Mouse (Mus musculus) myocyte (in vitro differentiated cells): ENCODE data around the gene Cchcr1. TPM values are rescaled to one million over a fixed set of nuclear protein-coding genes. Genes with fewer than 3 reads are reported as not detected.

Source experiments
- H3K27me3 ChIP-seq: one replicate; pipeline ENCODE4 v1.6.1; 2011; ENCODE audit not compliant: control insufficient read depth, insufficient read depth, insufficient read length
- H3K36me3 ChIP-seq: one replicate; pipeline ENCODE4 v1.6.1; 2011; ENCODE audit not compliant: control insufficient read depth, insufficient read depth
- H3K4me2 ChIP-seq: one replicate; pipeline ENCODE4 v1.6.1; 2011; ENCODE audit warnings: low read depth, control low read depth
- H3K4me3 ChIP-seq: one replicate; pipeline ENCODE4 v1.5.1; 2011; ENCODE audit warnings: mild to moderate bottlenecking, control low read depth, moderate library complexity
- H3K79me2 ChIP-seq: one replicate; pipeline ENCODE4 v1.6.1; 2011; ENCODE audit not compliant: control insufficient read depth, insufficient read depth
- H3ac ChIP-seq: one replicate; pipeline ENCODE4 v1.6.1; 2011; ENCODE audit not compliant: control insufficient read depth, insufficient read length
- CEBPB ChIP-seq: IDR thresholded peaks from 2 replicates; pipeline ENCODE4 v1.6.1; 2011; ENCODE audit warnings: mild to moderate bottlenecking, moderate library complexity; ENCODE audit not compliant: poor library complexity, insufficient read depth, severe bottlenecking
- E2F4 ChIP-seq: IDR thresholded peaks from one replicate; pipeline ENCODE4 v1.6.1; 2011; ENCODE audit warnings: mild to moderate bottlenecking, control low read depth, moderate library complexity; ENCODE audit not compliant: insufficient read depth
- MAX ChIP-seq: IDR thresholded peaks from one replicate; pipeline ENCODE4 v1.6.1; 2011; ENCODE audit warnings: low read depth, mild to moderate bottlenecking, control low read depth
- MYOD1 ChIP-seq, 3 experiments: IDR thresholded peaks; one replicate each; pipeline ENCODE4 v1.6.1; 2011; ENCODE audit warnings: control low read depth in 2 of 3, low read depth in 2 of 3, mild to moderate bottlenecking in 2 of 3, moderate library complexity in 1 of 3; ENCODE audit not compliant: insufficient read length in 2 of 3, control insufficient read depth in 1 of 3
- MYOG ChIP-seq, 3 experiments: IDR thresholded peaks; one replicate each; pipeline ENCODE4 v1.6.1; 2011; ENCODE audit warnings: control low read depth in 2 of 3, low read depth in 2 of 3, mild to moderate bottlenecking in 2 of 3; ENCODE audit not compliant: insufficient read length in 2 of 3, control insufficient read depth in 1 of 3, insufficient read depth in 1 of 3
- POLR2A ChIP-seq: IDR thresholded peaks from one replicate; pipeline ENCODE4 v1.6.1; 2011; ENCODE audit warnings: low read depth, mild to moderate bottlenecking, control low read depth, moderate library complexity; ENCODE audit not compliant: insufficient read length
- POLR2AphosphoS2 ChIP-seq: IDR thresholded peaks from one replicate; pipeline ENCODE4 v1.6.1; 2011; ENCODE audit warnings: low read depth, control low read depth; ENCODE audit not compliant: insufficient read length
- REST ChIP-seq: IDR thresholded peaks from one replicate; pipeline ENCODE4 v1.6.1; 2011; ENCODE audit warnings: mild to moderate bottlenecking, control low read depth, moderate library complexity; ENCODE audit not compliant: insufficient read depth, insufficient read length
- SRF ChIP-seq: IDR thresholded peaks from one replicate; pipeline ENCODE4 v1.6.1; 2011; ENCODE audit warnings: low read depth; ENCODE audit not compliant: control insufficient read depth, insufficient read length
- TCF12 ChIP-seq: IDR thresholded peaks from one replicate; pipeline ENCODE4 v1.6.1; 2011; ENCODE audit warnings: mild to moderate bottlenecking, control low read depth; ENCODE audit not compliant: poor library complexity, insufficient read depth, severe bottlenecking
- TCF3 ChIP-seq: IDR thresholded peaks from one replicate; pipeline ENCODE4 v1.6.1; 2011; ENCODE audit warnings: low read depth, control low read depth; ENCODE audit not compliant: insufficient read length
- USF1 ChIP-seq: IDR thresholded peaks from one replicate; pipeline ENCODE4 v1.6.1; 2011; ENCODE audit warnings: low read depth, mild to moderate bottlenecking, control low read depth, moderate library complexity
- polyA plus RNA-seq: library from polyadenylated mRNA; unstranded; fragments of >200 nt; fragmentation: generic; extraction: Trizol; gene quantifications from one replicate; pipeline ENCODE4 v1.2.1, GENCODE M21; 2012; ENCODE audit warnings: missing spikeins

Gene Cchcr1
- polyA plus RNA-seq, 1 experiment, result 8.8 TPM

GRCm38 (mm10) chr17:35502762-35503161 lies 14.1 kb upstream of the Cchcr1 start:
- H3K27me3 ChIP-seq, result peaks cover 7% of the 10 kb centered on the region
- no peak overlapping the region for H3K4me2 ChIP-seq
- H3K36me3 ChIP-seq, result no peaks in the 10 kb centered on the region
- no peak overlapping the region for H3K4me3 ChIP-seq
- H3ac ChIP-seq, result no peak overlapping the region
- no peaks in the 10 kb centered on the region for H3K79me2 ChIP-seq
- TF ChIP-seq MYOD1 (IDR thresholded peaks at IDR 0.05; ENCODE audit: control insufficient read depth in 1 of 3, insufficient read length in 2 of 3, low read depth in 2 of 3), result no peak
- TF ChIP-seq TCF3, result no peak
- no peak for TF ChIP-seq POLR2AphosphoS2
- TF ChIP-seq SRF, result no peak
- TF ChIP-seq CEBPB, result no peak
- TF ChIP-seq USF1, result no peak
- TF ChIP-seq MAX, result no peak
- TF ChIP-seq POLR2A, result no peak
- TF ChIP-seq MYOG (IDR thresholded peaks at IDR 0.05; ENCODE audit: control insufficient read depth in 1 of 3, insufficient read depth in 1 of 3, insufficient read length in 2 of 3, low read depth in 2 of 3), result no peak

GRCm38 (mm10) chr17:35503849-35504248 lies 13.1 kb upstream of the Cchcr1 start:
- no peak for TF ChIP-seq SRF
- no peak for TF ChIP-seq MAX
- TF ChIP-seq MYOG (IDR thresholded peaks at IDR 0.05; ENCODE audit: control insufficient read depth in 1 of 3, insufficient read depth in 1 of 3, insufficient read length in 2 of 3, low read depth in 2 of 3), result no peak
- TF ChIP-seq MYOD1 (IDR thresholded peaks at IDR 0.05; ENCODE audit: control insufficient read depth in 1 of 3, insufficient read length in 2 of 3, low read depth in 2 of 3), result no peak
- TF ChIP-seq USF1, result no peak
- TF ChIP-seq TCF12, result no peak
- TF ChIP-seq REST, result no peak
- TF ChIP-seq POLR2A, result no peak
- no peak for TF ChIP-seq POLR2AphosphoS2
- no peak for TF ChIP-seq TCF3
- TF ChIP-seq E2F4, result no peak
- no peak for TF ChIP-seq CEBPB
- no peak overlapping the region for H3ac ChIP-seq
- H3K36me3 ChIP-seq, result no peaks in the 10 kb centered on the region
- peaks cover 7% of the 10 kb centered on the region for H3K27me3 ChIP-seq
- no peak overlapping the region for H3K4me3 ChIP-seq
- no peaks in the 10 kb centered on the region for H3K79me2 ChIP-seq
- H3K4me2 ChIP-seq, result no peak overlapping the region

DNA sequence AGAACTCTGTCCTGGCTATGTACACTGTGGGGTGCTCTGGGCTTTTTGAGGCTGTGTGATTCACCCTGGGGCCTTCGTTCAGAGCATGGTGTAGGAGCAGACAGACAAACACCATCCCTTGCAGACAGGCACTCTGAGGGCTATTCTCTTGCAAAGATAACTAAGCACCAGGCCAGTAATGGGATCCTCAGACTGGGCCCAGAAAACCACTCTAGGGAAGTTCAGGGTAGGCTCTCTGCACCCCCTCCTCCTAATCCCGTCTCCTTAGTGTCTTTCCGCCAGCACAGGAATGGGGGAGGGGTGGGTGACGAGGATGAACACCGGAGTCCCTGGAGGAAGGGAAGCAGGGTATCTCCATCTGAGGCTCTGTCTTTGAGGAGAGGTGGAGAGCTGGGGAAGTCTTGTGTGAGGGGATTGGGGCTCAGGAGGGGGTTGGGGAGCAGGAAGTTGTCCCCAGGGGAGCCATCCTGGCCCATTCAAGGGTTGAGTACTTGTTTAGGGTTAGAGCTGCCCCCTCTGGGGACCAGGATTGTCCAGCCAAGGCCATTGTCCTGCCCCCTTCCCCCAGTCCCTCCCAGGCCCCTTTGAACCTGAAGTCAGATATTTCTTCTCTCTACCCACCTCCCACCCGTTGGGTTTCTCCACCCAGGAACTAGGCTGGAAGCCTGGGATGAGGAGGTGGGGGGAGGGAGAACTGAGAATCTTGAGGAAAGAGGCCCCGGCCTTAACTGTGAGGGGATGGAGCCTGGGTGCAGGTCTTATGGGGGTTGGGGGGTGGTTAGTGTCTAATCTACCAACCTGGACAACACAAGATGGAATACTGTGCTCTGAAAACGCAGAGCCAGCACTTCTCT lies 12.0 kb upstream of the Cchcr1 start:
- no peak overlapping the region for H3K4me3 ChIP-seq
- TF ChIP-seq TCF3 (no peak), REST (no peak), POLR2AphosphoS2 (no peak), POLR2A (no peak), CEBPB (no peak), MYOG (IDR thresholded peaks at IDR 0.05; ENCODE audit: control insufficient read depth in 1 of 3, insufficient read depth in 1 of 3, insufficient read length in 2 of 3, low read depth in 2 of 3) (no peak), E2F4 (no peak), USF1 (no peak), SRF (no peak), MAX (no peak), MYOD1 (IDR thresholded peaks at IDR 0.05; ENCODE audit: control insufficient read depth in 1 of 3, insufficient read length in 2 of 3, low read depth in 2 of 3) (no peak), TCF12 (no peak)
- H3K36me3 ChIP-seq, result no peaks in the 10 kb centered on the region
- H3ac ChIP-seq, result no peak overlapping the region
- no peak overlapping the region for H3K4me2 ChIP-seq
- peaks cover 7% of the 10 kb centered on the region for H3K27me3 ChIP-seq
- no peaks in the 10 kb centered on the region for H3K79me2 ChIP-seq

DNA sequence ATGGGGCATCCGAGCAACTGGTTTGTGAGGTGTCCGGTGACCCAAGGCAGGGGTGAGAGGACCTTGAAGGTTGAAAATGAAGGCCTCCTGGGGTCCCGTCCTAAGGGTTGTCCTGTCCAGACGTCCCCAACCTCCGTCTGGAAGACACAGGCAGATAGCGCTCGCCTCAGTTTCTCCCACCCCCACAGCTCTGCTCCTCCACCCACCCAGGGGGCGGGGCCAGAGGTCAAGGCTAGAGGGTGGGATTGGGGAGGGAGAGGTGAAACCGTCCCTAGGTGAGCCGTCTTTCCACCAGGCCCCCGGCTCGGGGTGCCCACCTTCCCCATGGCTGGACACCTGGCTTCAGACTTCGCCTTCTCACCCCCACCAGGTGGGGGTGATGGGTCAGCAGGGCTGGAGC lies 11.1 kb upstream of the Cchcr1 start, which contains the start of gene Pou5f1:
Gene Pou5f1, plus strand, starts transcription at position 243 of the 400 bp plus-strand sequence.
- peaks cover 7% of the 10 kb centered on the region for H3K27me3 ChIP-seq
- TF ChIP-seq MYOD1 (IDR thresholded peaks at IDR 0.05; ENCODE audit: control insufficient read depth in 1 of 3, insufficient read length in 2 of 3, low read depth in 2 of 3) (no peak), TCF12 (no peak), USF1 (no peak), MYOG (IDR thresholded peaks at IDR 0.05; ENCODE audit: control insufficient read depth in 1 of 3, insufficient read depth in 1 of 3, insufficient read length in 2 of 3, low read depth in 2 of 3) (no peak), POLR2A (no peak), E2F4 (no peak), TCF3 (no peak), MAX (no peak)
- no peaks in the 10 kb centered on the region for H3K36me3 ChIP-seq
- no peak within 1 kb of the TSS for H3K4me2 ChIP-seq
- no peaks in the 10 kb centered on the region for H3K79me2 ChIP-seq
- H3ac ChIP-seq, result no peak within 1 kb of the TSS
- H3K4me3 ChIP-seq, result no peak within 1 kb of the TSS
